Mouse (Mus musculus) hindbrain, postnatal 0 days (tissue): ENCODE measurements around the gene Hgf. TPM values are rescaled to one million over a fixed set of nuclear protein-coding genes. Genes with fewer than 3 reads are reported as not detected.

Experiments
- ATAC-seq: fragments of 200-750 bp; cut with Nextera tagmentation; 2 replicates; pipeline ENCODE4 v1.8.0; 2017; ENCODE audit warnings: mild to moderate bottlenecking, moderate TSS enrichment, moderate library complexity
- DNase-seq: peaks from one replicate; pipeline ENCODE4 v3.0.0-alpha.2; 2015; ENCODE audit warnings: low spot score
- H3K27ac ChIP-seq: fragments of 300-500 bp; sonication (generic); 2 replicates; pipeline ENCODE4 v1.5.1; 2014; ENCODE audit warnings: mild to moderate bottlenecking
- H3K27me3 ChIP-seq: fragments of 300-500 bp; sonication (generic); 2 replicates; pipeline ENCODE4 v1.6.1; 2014; ENCODE audit warnings: low read length, mixed read lengths; ENCODE audit not compliant: insufficient read depth
- H3K36me3 ChIP-seq: fragments of 300-500 bp; sonication (generic); 2 replicates; pipeline ENCODE4 v1.6.1; 2014; ENCODE audit warnings: low read length, mixed read lengths; ENCODE audit not compliant: insufficient read depth
- H3K4me1 ChIP-seq: fragments of 300-500 bp; sonication (generic); 2 replicates; pipeline ENCODE4 v1.6.1; 2014; ENCODE audit warnings: antibody characterized with exemption, low read length, mixed read lengths; ENCODE audit not compliant: insufficient read depth
- H3K4me2 ChIP-seq: fragments of 300-500 bp; sonication (generic); 2 replicates; pipeline ENCODE4 v1.6.1; 2014; ENCODE audit warnings: low read depth, mild to moderate bottlenecking, low read length, moderate library complexity, mixed read lengths
- H3K4me3 ChIP-seq: fragments of 300-500 bp; sonication (generic); 2 replicates; pipeline ENCODE4 v1.5.1; 2014; ENCODE audit warnings: low read length
- H3K9ac ChIP-seq: fragments of 300-500 bp; sonication (generic); replicated peaks from 2 replicates; pipeline ENCODE4 v1.6.1; 2014; ENCODE audit warnings: mild to moderate bottlenecking, low read length, moderate library complexity, mixed read lengths
- H3K9me3 ChIP-seq: fragments of 300-500 bp; sonication (generic); 2 replicates; pipeline ENCODE4 v1.6.1; 2016; ENCODE audit warnings: low read length, mixed read lengths
- CTCF ChIP-seq: IDR thresholded peaks from 2 replicates; pipeline ENCODE4 v1.5.1; 2016; ENCODE audit warnings: antibody characterized with exemption, control low read depth, low read depth
- WGBS: fragments of 180-500 bp; shearing (Covaris S2); extraction: QIAGEN DNeasy Blood & Tissue Kit; methylation state at CpG from one replicate; pipeline ENCODE4 v1.1.7; 2014; 5-methylcytosine and 5-hydroxymethylcytosine counted together
- polyA plus RNA-seq: library from polyadenylated mRNA; unstranded; fragments of >200 nt; fragmentation: Nextera tagmentation; extraction: Ambion mirVana; gene quantifications from 2 replicates; pipeline ENCODE4 v1.2.1, GENCODE M21; 2015
- total RNA-seq: library from RNA; depleted of rRNA; stranded (reverse); fragments of >200 nt; gene quantifications from 2 replicates; pipeline ENCODE4 v1.2.3, GENCODE M21; 2014

Hgf gene
- total and polyA plus RNA-seq, 2 experiments from 2014 or later: 0.44 to 1.5 TPM

GRCm38 (mm10) chr5:16552647-16553046, 648 bp upstream of the Hgf start:
- Histone ChIP-seq H3K27ac (no peak overlapping the region), H3K9me3 (no peaks in the 10 kb centered on the region), H3K4me3 (no peak overlapping the region), H3K36me3 (no peaks in the 10 kb centered on the region), H3K9ac (no peak overlapping the region), H3K27me3 (no peaks in the 10 kb centered on the region), H3K4me2 (no peak overlapping the region; the same call in 1 of the 2 replicates), H3K4me1 (peaks cover 5% of the 10 kb centered on the region; the same call in 1 of the 2 replicates)
- no peak for TF ChIP-seq CTCF
- ATAC-seq: no peak
- 71% methylated on average over 4 of the region's 4 CpGs for WGBS
- no peak for DNase-seq

GRCm38 (mm10) chr5:16560247-16560646, 7.0 kb downstream of the Hgf start:
- no peaks in the 10 kb centered on the region for H3K36me3 ChIP-seq
- no peaks in the 10 kb centered on the region for H3K27me3 ChIP-seq
- H3K9me3 ChIP-seq: no peaks in the 10 kb centered on the region
- DNase-seq (no peak), ATAC-seq (no peak)
- H3K27ac ChIP-seq: no peak overlapping the region
- H3K4me1 ChIP-seq: no peaks in the 10 kb centered on the region
- no peak overlapping the region for H3K9ac ChIP-seq
- TF ChIP-seq CTCF: no peak
- WGBS: 91% methylated on average over 3 of the region's 3 CpGs
- no peak overlapping the region for H3K4me3 ChIP-seq
- H3K4me2 ChIP-seq: no peak overlapping the region

- Histone ChIP-seq H3K4me1 (no peaks in the 10 kb centered on the region), H3K36me3 (no peaks in the 10 kb centered on the region), H3K9me3 (no peaks in the 10 kb centered on the region), H3K27ac (no peak overlapping the region), H3K9ac (no peak overlapping the region), H3K4me2 (no peak overlapping the region), H3K27me3 (no peaks in the 10 kb centered on the region), H3K4me3 (no peak overlapping the region)
- no peak for TF ChIP-seq CTCF
- no peak for DNase-seq
- 84% methylated on average over 4 of the region's 4 CpGs for WGBS
- no peak for ATAC-seq
Measured at GRCm38 (mm10) chr5:16568997-16569396, 15.7 kb downstream of the Hgf start.

GRCm38 (mm10) chr5:16577882-16578742, 24.8 kb downstream of the Hgf start:
- DNase-seq: no peak
- TF ChIP-seq CTCF: no peak
- Histone ChIP-seq H3K4me1 (no peaks in the 10 kb centered on the region), H3K27ac (no peak overlapping the region), H3K4me3 (no peak overlapping the region), H3K27me3 (no peaks in the 10 kb centered on the region), H3K9ac (no peak overlapping the region), H3K4me2 (no peak overlapping the region), H3K9me3 (no peaks in the 10 kb centered on the region), H3K36me3 (no peaks in the 10 kb centered on the region)
- 82% methylated on average over 14 of the region's 14 CpGs for WGBS
- no peak for ATAC-seq

GRCm38 (mm10) chr5:16595699-16596098, 42.4 kb downstream of the Hgf start:
- Histone ChIP-seq H3K9ac (no peak overlapping the region), H3K9me3 (no peaks in the 10 kb centered on the region), H3K36me3 (no peaks in the 10 kb centered on the region), H3K27me3 (no peaks in the 10 kb centered on the region), H3K4me2 (no peak overlapping the region), H3K27ac (no peak overlapping the region), H3K4me1 (no peaks in the 10 kb centered on the region), H3K4me3 (no peak overlapping the region)
- DNase-seq (no peak), ATAC-seq (no peak)
- TF ChIP-seq CTCF: no peak
- WGBS: 65% methylated on average over 4 of the region's 4 CpGs

GRCm38 (mm10) chr5:16597996-16598395, 44.7 kb downstream of the Hgf start:
- Histone ChIP-seq H3K27ac (no peak overlapping the region), H3K4me1 (no peaks in the 10 kb centered on the region), H3K4me3 (no peak overlapping the region), H3K9me3 (no peaks in the 10 kb centered on the region), H3K9ac (no peak overlapping the region), H3K27me3 (no peaks in the 10 kb centered on the region), H3K4me2 (no peak overlapping the region), H3K36me3 (no peaks in the 10 kb centered on the region)
- DNase-seq (no peak), ATAC-seq (no peak)
- no peak for TF ChIP-seq CTCF
- 69% methylated on average over 6 of the region's 6 CpGs for WGBS

- Histone ChIP-seq H3K27me3 (no peaks in the 10 kb centered on the region), H3K36me3 (no peaks in the 10 kb centered on the region), H3K9ac (no peak overlapping the region), H3K4me2 (no peak overlapping the region), H3K4me1 (no peaks in the 10 kb centered on the region), H3K27ac (no peak overlapping the region), H3K4me3 (no peak overlapping the region), H3K9me3 (no peaks in the 10 kb centered on the region)
- ATAC-seq: no peak
- DNase-seq: no peak
- WGBS: 82% methylated on average over 1 of the region's 1 CpGs
- no peak for TF ChIP-seq CTCF
Measured at GRCm38 (mm10) chr5:16601463-16601862, 48.2 kb downstream of the Hgf start.
